Mouse (Mus musculus) liver, adult 2 months (tissue): ENCODE data around the gene 1700030K09Rik. TPM values are rescaled to one million over a fixed set of nuclear protein-coding genes. Genes with fewer than 3 reads are reported as not detected.

Source experiments
- DNase-seq: peaks from one replicate; pipeline ENCODE4 v3.0.0-alpha.2; 2011; ENCODE audit warnings: low read depth, low spot score; ENCODE audit errors: extremely low read depth
- H3K27ac ChIP-seq: fragments of 200-500 bp; replicated peaks from 2 replicates; pipeline ENCODE4 v1.5.1; 2012; ENCODE audit warnings: low read depth, mild to moderate bottlenecking, control low read depth, inconsistent platforms, low read length; ENCODE audit not compliant: insufficient read depth
- H3K27me3 ChIP-seq: fragments of 200-500 bp; 2 replicates; pipeline ENCODE4 v1.6.1; 2012; ENCODE audit warnings: mild to moderate bottlenecking, moderate library complexity, low read length, inconsistent platforms; ENCODE audit not compliant: control insufficient read depth, insufficient read depth
- H3K36me3 ChIP-seq: fragments of 200-500 bp; 2 replicates; pipeline ENCODE4 v1.6.1; 2012; ENCODE audit warnings: low read length, inconsistent platforms; ENCODE audit not compliant: control insufficient read depth, insufficient read depth
- H3K4me1 ChIP-seq: fragments of 200-500 bp; 2 replicates; pipeline ENCODE4 v1.6.1; 2011; ENCODE audit warnings: low read length; ENCODE audit not compliant: control insufficient read depth, insufficient read depth
- H3K4me3 ChIP-seq: fragments of 200-500 bp; 2 replicates; pipeline ENCODE4 v1.5.1; 2011; ENCODE audit warnings: low read depth, mild to moderate bottlenecking, control low read depth, low read length, moderate library complexity; ENCODE audit not compliant: insufficient read depth
- H3K79me2 ChIP-seq: fragments of 200-500 bp; 2 replicates; pipeline ENCODE4 v1.6.1; 2012; ENCODE audit warnings: inconsistent platforms, mild to moderate bottlenecking, low read length, moderate library complexity; ENCODE audit not compliant: control insufficient read depth, insufficient read depth
- H3K9ac ChIP-seq: fragments of 200-500 bp; 2 replicates; pipeline ENCODE4 v1.6.1; 2012; ENCODE audit warnings: low read depth, mild to moderate bottlenecking, control low read depth, inconsistent platforms, low read length
- CTCF ChIP-seq: fragments of 200-500 bp; IDR thresholded peaks from 2 replicates; pipeline ENCODE4 v1.5.1; 2011; ENCODE audit warnings: low read depth, low read length, control low read depth
- POLR2A ChIP-seq: fragments of 200-500 bp; IDR thresholded peaks from 2 replicates; pipeline ENCODE4 v1.6.1; 2011; ENCODE audit warnings: low read length, control low read depth; ENCODE audit not compliant: insufficient read depth; ENCODE audit errors: extremely low read depth
- WGBS: fragments of 180-500 bp; shearing (Covaris S2); methylation state at CpG from one replicate; pipeline ENCODE4 v1.1.7; 2018; 5-methylcytosine and 5-hydroxymethylcytosine counted together
- polyA plus RNA-seq: library from polyadenylated mRNA; depleted of rRNA; stranded (reverse); fragments of >200 nt; gene quantifications from 2 replicates; pipeline ENCODE4 v1.2.3, GENCODE M21; 2012; rRNA removed
- total RNA-seq: library from RNA; depleted of rRNA; stranded (reverse); fragments of >200 nt; gene quantifications from 2 replicates; pipeline ENCODE4 v1.2.3, GENCODE M21; 2014; rRNA removed

1700030K09Rik gene
- total RNA-seq, result 1.8 and 2.1 TPM in 2 replicates
- polyA plus RNA-seq, result 2.5 and 3.6 TPM in 2 replicates

DNA sequence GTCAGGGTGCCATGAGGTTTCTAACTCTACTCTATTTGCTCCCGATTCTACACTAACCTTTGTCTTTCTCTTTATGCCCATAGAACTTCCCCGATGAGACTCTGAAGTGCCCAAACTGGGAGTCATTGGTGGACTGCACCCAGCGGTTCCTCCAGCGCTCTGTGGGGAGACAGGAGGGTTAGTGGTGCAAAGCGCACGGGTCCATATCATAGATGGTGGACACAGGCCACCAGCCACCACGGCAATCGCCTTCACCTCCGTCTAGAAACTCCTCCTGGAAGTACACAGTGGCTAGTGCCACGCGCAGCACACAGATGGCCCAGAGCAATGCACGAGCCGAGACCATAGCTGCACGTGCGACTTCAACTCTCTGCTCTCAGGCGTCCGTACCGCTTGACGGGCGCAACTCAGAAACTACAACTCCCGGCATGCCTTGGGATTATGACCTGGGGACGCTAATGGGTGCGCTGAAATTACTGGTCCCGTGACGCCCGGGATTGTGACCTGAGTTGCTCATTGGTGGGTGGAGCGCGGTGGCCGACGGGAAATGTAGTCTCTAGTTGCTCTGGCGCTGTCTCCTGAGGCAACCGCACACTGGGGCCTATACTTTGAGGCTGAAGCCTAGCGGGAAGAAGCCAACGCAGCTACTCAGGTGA, at the start of gene 1700030K09Rik, which contains the start of gene Calr3:
Gene 1700030K09Rik (plus strand): TSS at position 543 of the 656 bp plus-strand sequence.
Gene Calr3 (minus strand): TSS at position 533 of the 656 bp plus-strand sequence.
- Histone ChIP-seq H3K9ac (peak within 1 kb of the TSS; percentile 78), H3K27ac (peak within 1 kb of the TSS; percentile 35; the same call in 1 of the 2 replicates), H3K4me1 (no peaks in the 10 kb centered on the region; the same call in 1 of the 2 replicates), H3K4me3 (peak within 1 kb of the TSS; percentile 60), H3K27me3 (no peaks in the 10 kb centered on the region), H3K36me3 (no peaks in the 10 kb centered on the region), H3K79me2 (no peaks in the 10 kb centered on the region)
- 2% methylated on average over 34 of the region's 34 CpGs for WGBS
- DNase-seq, result peak; percentile 97
- TF ChIP-seq POLR2A (0 out of 2 replicates have a peak, but pooled peaks have one; percentile 4), CTCF (no peak)

DNA sequence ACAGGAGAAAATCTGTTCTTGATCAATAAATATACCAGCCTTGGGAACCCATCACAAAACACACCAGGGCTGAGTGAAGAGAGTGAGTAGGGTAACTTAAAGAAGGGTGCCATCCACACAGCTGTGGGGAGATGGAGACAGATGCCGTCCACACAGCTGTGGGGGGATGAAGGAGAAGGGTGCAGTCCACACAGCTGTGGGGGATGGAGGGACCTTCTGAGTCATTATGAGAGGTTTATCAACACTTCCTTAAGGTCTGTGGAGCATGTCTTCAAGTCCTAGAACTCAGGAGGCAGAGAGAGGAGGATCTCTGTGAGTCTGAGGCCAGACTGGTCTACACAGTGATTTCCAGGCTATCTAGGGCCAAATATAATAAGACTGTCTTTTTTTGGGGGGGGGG, 42.3 kb upstream of the 1700030K09Rik start:
- H3K27me3 ChIP-seq, result no peaks in the 10 kb centered on the region
- DNase-seq, result no peak
- TF ChIP-seq CTCF (no peak), POLR2A (no peak)

DNA sequence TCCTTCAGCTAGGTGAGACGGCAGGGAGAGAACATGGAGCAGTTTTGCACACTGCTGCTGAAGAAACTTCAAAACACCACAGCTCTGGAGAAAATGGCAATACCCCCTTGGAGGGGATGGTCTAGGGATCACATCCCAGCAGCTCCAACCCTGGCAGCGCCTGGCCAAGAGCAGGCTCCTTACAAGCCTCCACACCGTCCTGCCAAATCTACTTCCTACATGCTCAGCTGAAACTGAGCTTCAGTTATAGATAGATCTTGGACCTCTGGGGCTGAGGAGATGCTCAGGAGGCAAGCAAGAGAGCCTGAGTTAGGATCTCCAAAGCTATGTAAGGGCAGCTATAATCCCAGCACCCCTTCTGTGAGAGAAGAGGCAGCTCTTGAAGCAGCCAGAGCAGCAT, 40.7 kb upstream of the 1700030K09Rik start:
- Histone ChIP-seq H3K36me3 (no peaks in the 10 kb centered on the region), H3K79me2 (peaks cover 32% of the 10 kb centered on the region; the same call in 1 of the 2 replicates), H3K9ac (no peak overlapping the region; the same call in 1 of the 2 replicates), H3K27ac (no peak overlapping the region), H3K27me3 (no peaks in the 10 kb centered on the region), H3K4me1 (peaks cover 4% of the 10 kb centered on the region; the same call in 1 of the 2 replicates), H3K4me3 (no peak overlapping the region)
- DNase-seq, result no peak
- TF ChIP-seq CTCF (no peak), POLR2A (no peak)
- WGBS, result 92% methylated on average over 3 of the region's 3 CpGs

More for the DNA sequence above, 42.3 kb upstream of the 1700030K09Rik start:
- Histone ChIP-seq H3K4me1 (no peaks in the 10 kb centered on the region), H3K4me3 (no peak overlapping the region), H3K79me2 (peaks cover 29% of the 10 kb centered on the region; the same call in 1 of the 2 replicates), H3K9ac (no peak overlapping the region), H3K27ac (no peak overlapping the region), H3K36me3 (peaks cover 2% of the 10 kb centered on the region; the same call in 1 of the 2 replicates)
- WGBS, result 96% methylated on average over 1 of the region's 1 CpGs

DNA sequence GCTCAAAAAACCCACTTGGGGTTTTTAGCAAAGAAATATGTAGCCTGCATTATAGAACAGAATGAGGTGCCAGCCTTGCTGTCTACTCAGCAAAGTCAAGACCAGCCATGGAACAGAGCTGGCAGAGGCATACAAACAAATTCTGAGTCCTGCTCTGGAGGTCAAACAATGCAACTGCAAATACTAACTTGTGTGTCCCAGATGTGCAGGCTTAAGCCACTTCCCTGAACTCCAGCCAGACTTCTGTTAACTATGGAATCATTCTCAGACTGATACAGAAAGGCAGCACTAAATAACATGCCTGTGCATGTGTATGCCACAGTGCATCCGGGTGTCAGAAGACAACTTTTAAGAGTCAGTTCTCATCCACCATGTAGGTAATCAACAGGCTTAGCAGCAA, 35.8 kb upstream of the 1700030K09Rik start:
- H3K27me3 ChIP-seq, result no peaks in the 10 kb centered on the region
- H3K79me2 ChIP-seq, result peaks cover 49% of the 10 kb centered on the region
- H3K27ac ChIP-seq, result no peak overlapping the region
- H3K4me1 ChIP-seq, result peaks cover 15% of the 10 kb centered on the region
- WGBS, result 57% methylated on average over 1 of the region's 1 CpGs
- H3K36me3 ChIP-seq, result no peaks in the 10 kb centered on the region
- DNase-seq, result peak; percentile 81
- TF ChIP-seq POLR2A (no peak), CTCF (no peak)
- H3K4me3 ChIP-seq, result no peak overlapping the region
- no peak overlapping the region for H3K9ac ChIP-seq

DNA sequence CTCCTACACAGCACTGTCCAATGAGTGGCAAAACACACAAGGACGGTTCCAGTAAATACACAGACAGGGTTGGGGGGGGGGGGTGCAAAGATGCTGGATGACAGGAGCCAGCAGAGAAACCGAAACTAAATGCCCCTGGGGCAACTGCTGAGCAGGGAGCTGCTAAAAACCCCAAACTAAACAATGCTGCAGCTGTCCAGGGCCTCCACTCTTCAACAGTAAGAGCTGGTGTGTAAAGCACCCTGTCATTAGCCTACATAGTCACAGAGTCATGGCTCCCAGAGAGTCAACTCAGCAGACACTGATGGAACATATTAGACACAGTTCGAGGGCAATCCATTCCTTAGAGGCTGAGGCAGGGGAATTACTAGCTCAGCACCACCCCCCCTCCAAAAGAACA, 34.2 kb upstream of the 1700030K09Rik start:
- DNase-seq, result no peak
- TF ChIP-seq POLR2A, result no peak
- no peak for TF ChIP-seq CTCF
- Histone ChIP-seq H3K79me2 (peaks cover 50% of the 10 kb centered on the region), H3K27me3 (no peaks in the 10 kb centered on the region), H3K9ac (no peak overlapping the region), H3K4me3 (no peak overlapping the region), H3K4me1 (peaks cover 17% of the 10 kb centered on the region), H3K36me3 (no peaks in the 10 kb centered on the region), H3K27ac (no peak overlapping the region)
- WGBS, result 37% methylated on average over 3 of the region's 3 CpGs

DNA sequence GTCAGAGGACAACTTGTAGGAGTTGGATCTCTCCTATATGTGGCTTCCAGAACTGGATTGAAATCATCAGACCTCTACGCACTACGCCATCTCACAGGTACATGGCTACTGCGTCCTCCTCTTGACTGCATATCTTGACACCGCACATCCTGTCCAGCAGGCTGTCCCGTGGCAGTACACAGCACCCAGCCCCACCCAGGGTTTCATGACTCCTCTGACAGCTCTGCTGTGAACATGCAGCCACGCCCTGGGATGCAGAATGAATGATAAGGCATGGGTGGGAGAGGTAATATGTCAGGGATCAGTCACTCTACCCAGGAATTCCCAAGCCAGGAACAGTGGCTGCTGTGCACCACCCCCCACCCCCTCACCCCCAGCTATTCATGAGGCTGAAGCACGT, 29.8 kb upstream of the 1700030K09Rik start:
- Histone ChIP-seq H3K9ac (no peak overlapping the region), H3K27ac (no peak overlapping the region), H3K79me2 (peaks cover 76% of the 10 kb centered on the region), H3K4me3 (no peak overlapping the region), H3K27me3 (no peaks in the 10 kb centered on the region), H3K4me1 (peaks cover 37% of the 10 kb centered on the region), H3K36me3 (no peaks in the 10 kb centered on the region)
- WGBS, result 76% methylated on average over 7 of the region's 7 CpGs
- TF ChIP-seq CTCF (no peak), POLR2A (no peak)
- DNase-seq, result no peak
